Mouse (Mus musculus): ENCODE results near the gene 2200002J24Rik.
"Not testable (repeated sequence)": the region's sequence is repeated elsewhere in the genome, so short reads cannot be mapped to it uniquely, and the experiment has no call there.

The 2200002J24Rik gene

GRCm38 (mm10) chr7:30728739-30729395 lies 30.1 kb downstream of the 2200002J24Rik start:
- peak; percentile 59 for DNase-seq (ENCODE audit: low read depth)

GRCm38 (mm10) chr7:30729396-30730063 lies 30.8 kb downstream of the 2200002J24Rik start, which contains the start of gene Tmem147:
Gene Tmem147 (minus strand): TSS chr7:30729540.
- DNase-seq (ENCODE audit: low read depth): peak; percentile 95

- DNase-seq (ENCODE audit: low read depth): peak; percentile 33
Observed at GRCm38 (mm10) chr7:30730064-30730722, 31.5 kb downstream of the 2200002J24Rik start.

GRCm38 (mm10) chr7:30736211-30736610 lies 37.5 kb downstream of the 2200002J24Rik start:
- DNase-seq (ENCODE audit: low read depth): peak; percentile 14

- DNase-seq (ENCODE audit: low read depth): not testable (repeated sequence)
Observed at GRCm38 (mm10) chr7:30742570-30742969, 43.8 kb downstream of the 2200002J24Rik start.

- DNase-seq (ENCODE audit: low read depth): not testable (repeated sequence)
Observed at GRCm38 (mm10) chr7:30743617-30744016, 44.9 kb downstream of the 2200002J24Rik start, which contains the start of gene Gapdhs. Gene Gapdhs (minus strand): TSS chr7:30743681.

- DNase-seq (ENCODE audit: low read depth): no peak
Observed at GRCm38 (mm10) chr7:30744022-30744598, 45.4 kb downstream of the 2200002J24Rik start.

GRCm38 (mm10) chr7:30747525-30748204 lies 48.9 kb downstream of the 2200002J24Rik start:
- peak; percentile 21 for DNase-seq (ENCODE audit: low read depth)

Measured in induced T-regulatory cell, adult 2 months (primary cell).